Mouse (Mus musculus): ENCODE measurements around the gene Rimklb. TPM values are rescaled to one million over a fixed set of nuclear protein-coding genes. Genes with fewer than 3 reads are reported as not detected.
A peak's percentile ranks its signal among the peaks of the same experiment; 100 is the strongest.
"Not testable (repeated sequence)": the region's sequence is repeated elsewhere in the genome, so short reads cannot be mapped to it uniquely, and the experiment has no call there.

Rimklb gene
- polyA plus RNA-seq, 1 experiment from 2014 or later, result 7.3 TPM

- 57% methylated on average over 8 of the region's 8 CpGs for WGBS
- H3K27me3 ChIP-seq (ENCODE audit: control insufficient read depth, insufficient read depth, low read length), result no peaks in the 10 kb centered on the region
- H3K9me3 ChIP-seq (replicated peaks; ENCODE audit: control insufficient read depth, low read length), result no peaks in the 10 kb centered on the region
- H3K4me2 ChIP-seq (ENCODE audit: low read depth, low read length), result no peak overlapping the region
- H3K36me3 ChIP-seq (ENCODE audit: control insufficient read depth, insufficient read depth, low read length), result no peaks in the 10 kb centered on the region
- no peak overlapping the region for H3K27ac ChIP-seq (ENCODE audit: low read length)
- H3K4me1 ChIP-seq (ENCODE audit: control insufficient read depth, insufficient read depth, low read length), result peaks cover 7% of the 10 kb centered on the region
- no peak overlapping the region for H3K9ac ChIP-seq (ENCODE audit: low read length)
- ATAC-seq (ENCODE audit: insufficient read depth, low FRiP score), result no peak
- H3K4me3 ChIP-seq (replicated peaks; ENCODE audit: low read length), result no peak overlapping the region
These were observed 33.1 kb upstream of the Rimklb start for GRCm38 (mm10) chr6:122531466-122532174.

GRCm38 (mm10) chr6:122528136-122528535, 29.6 kb upstream of the Rimklb start:
- Histone ChIP-seq H3K4me2 (ENCODE audit: low read depth, low read length) (no peak overlapping the region), H3K27me3 (ENCODE audit: control insufficient read depth, insufficient read depth, low read length) (no peaks in the 10 kb centered on the region), H3K4me3 (replicated peaks; ENCODE audit: low read length) (no peak overlapping the region), H3K36me3 (ENCODE audit: control insufficient read depth, insufficient read depth, low read length) (no peaks in the 10 kb centered on the region), H3K4me1 (ENCODE audit: control insufficient read depth, insufficient read depth, low read length) (peaks cover 5% of the 10 kb centered on the region), H3K27ac (ENCODE audit: low read length) (no peak overlapping the region), H3K9ac (ENCODE audit: low read length) (no peak overlapping the region), H3K9me3 (replicated peaks; ENCODE audit: control insufficient read depth, low read length) (no peaks in the 10 kb centered on the region)
- WGBS, result 80% methylated on average over 11 of the region's 11 CpGs
- no peak for ATAC-seq (ENCODE audit: insufficient read depth, low FRiP score)

- Histone ChIP-seq H3K4me1 (ENCODE audit: control insufficient read depth, insufficient read depth, low read length) (no peaks in the 10 kb centered on the region), H3K9ac (ENCODE audit: low read length) (no peak overlapping the region), H3K36me3 (ENCODE audit: control insufficient read depth, insufficient read depth, low read length) (no peaks in the 10 kb centered on the region), H3K27me3 (ENCODE audit: control insufficient read depth, insufficient read depth, low read length) (no peaks in the 10 kb centered on the region), H3K27ac (ENCODE audit: low read length) (no peak overlapping the region), H3K4me2 (ENCODE audit: low read depth, low read length) (no peak overlapping the region), H3K4me3 (replicated peaks; ENCODE audit: low read length) (no peak overlapping the region), H3K9me3 (replicated peaks; ENCODE audit: control insufficient read depth, low read length) (no peaks in the 10 kb centered on the region)
- 18% methylated on average over 12 of the region's 12 CpGs for WGBS
- ATAC-seq (ENCODE audit: insufficient read depth, low FRiP score), result no peak
These were observed 29.0 kb upstream of the Rimklb start for GRCm38 (mm10) chr6:122527596-122527995.

- H3K9me3 ChIP-seq (replicated peaks; ENCODE audit: control insufficient read depth, low read length), result no peaks in the 10 kb centered on the region
- no peak overlapping the region for H3K4me2 ChIP-seq (ENCODE audit: low read depth, low read length)
- no peaks in the 10 kb centered on the region for H3K27me3 ChIP-seq (ENCODE audit: control insufficient read depth, insufficient read depth, low read length)
- no peaks in the 10 kb centered on the region for H3K36me3 ChIP-seq (ENCODE audit: control insufficient read depth, insufficient read depth, low read length)
- H3K9ac ChIP-seq (ENCODE audit: low read length), result no peak overlapping the region
- no peak overlapping the region for H3K4me3 ChIP-seq (replicated peaks; ENCODE audit: low read length)
- no peak for ATAC-seq (ENCODE audit: insufficient read depth, low FRiP score)
- no peaks in the 10 kb centered on the region for H3K4me1 ChIP-seq (ENCODE audit: control insufficient read depth, insufficient read depth, low read length)
- 80% methylated on average over 8 of the region's 8 CpGs for WGBS
- no peak overlapping the region for H3K27ac ChIP-seq (ENCODE audit: low read length)
These were observed 24.7 kb upstream of the Rimklb start for GRCm38 (mm10) chr6:122523289-122523688.

- WGBS, result 56% methylated on average over 9 of the region's 9 CpGs
- H3K27me3 ChIP-seq (ENCODE audit: control insufficient read depth, insufficient read depth, low read length), result no peaks in the 10 kb centered on the region
- no peaks in the 10 kb centered on the region for H3K4me1 ChIP-seq (ENCODE audit: control insufficient read depth, insufficient read depth, low read length)
- H3K4me2 ChIP-seq (ENCODE audit: low read depth, low read length), result peak overlapping the region; percentile 17; the same call in 1 of the 2 replicates
- no peaks in the 10 kb centered on the region for H3K9me3 ChIP-seq (replicated peaks; ENCODE audit: control insufficient read depth, low read length)
- no peaks in the 10 kb centered on the region for H3K36me3 ChIP-seq (ENCODE audit: control insufficient read depth, insufficient read depth, low read length)
- no peak overlapping the region for H3K4me3 ChIP-seq (replicated peaks; ENCODE audit: low read length)
- no peak overlapping the region for H3K27ac ChIP-seq (ENCODE audit: low read length)
- no peak for ATAC-seq (ENCODE audit: insufficient read depth, low FRiP score)
- H3K9ac ChIP-seq (ENCODE audit: low read length), result peak overlapping the region; percentile 12; the same call in 1 of the 2 replicates
These were observed 24.0 kb upstream of the Rimklb start for GRCm38 (mm10) chr6:122522595-122522994.

- no peak overlapping the region for H3K4me2 ChIP-seq (ENCODE audit: low read depth, low read length)
- ATAC-seq (ENCODE audit: insufficient read depth, low FRiP score), result no peak
- H3K36me3 ChIP-seq (ENCODE audit: control insufficient read depth, insufficient read depth, low read length), result no peaks in the 10 kb centered on the region
- H3K9ac ChIP-seq (ENCODE audit: low read length), result no peak overlapping the region
- WGBS, result 21% methylated on average over 2 of the region's 2 CpGs
- H3K4me3 ChIP-seq (replicated peaks; ENCODE audit: low read length), result no peak overlapping the region
- H3K27me3 ChIP-seq (ENCODE audit: control insufficient read depth, insufficient read depth, low read length), result no peaks in the 10 kb centered on the region
- no peak overlapping the region for H3K27ac ChIP-seq (ENCODE audit: low read length)
- no peaks in the 10 kb centered on the region for H3K9me3 ChIP-seq (replicated peaks; ENCODE audit: control insufficient read depth, low read length)
- H3K4me1 ChIP-seq (ENCODE audit: control insufficient read depth, insufficient read depth, low read length), result no peaks in the 10 kb centered on the region
These were observed 20.8 kb upstream of the Rimklb start for GRCm38 (mm10) chr6:122519384-122519783.

- H3K27me3 ChIP-seq (ENCODE audit: control insufficient read depth, insufficient read depth, low read length), result no peaks in the 10 kb centered on the region
- WGBS, result 81% methylated on average over 1 of the region's 1 CpGs
- ATAC-seq (ENCODE audit: insufficient read depth, low FRiP score), result no peak
- H3K27ac ChIP-seq (ENCODE audit: low read length), result no peak overlapping the region
- no peaks in the 10 kb centered on the region for H3K36me3 ChIP-seq (ENCODE audit: control insufficient read depth, insufficient read depth, low read length)
- no peaks in the 10 kb centered on the region for H3K4me1 ChIP-seq (ENCODE audit: control insufficient read depth, insufficient read depth, low read length)
- no peak overlapping the region for H3K9ac ChIP-seq (ENCODE audit: low read length)
- no peaks in the 10 kb centered on the region for H3K9me3 ChIP-seq (replicated peaks; ENCODE audit: control insufficient read depth, low read length)
- no peak overlapping the region for H3K4me3 ChIP-seq (replicated peaks; ENCODE audit: low read length)
- H3K4me2 ChIP-seq (ENCODE audit: low read depth, low read length), result no peak overlapping the region
These were observed 19.1 kb upstream of the Rimklb start for GRCm38 (mm10) chr6:122517668-122518067.

- not testable (repeated sequence) for ATAC-seq (ENCODE audit: insufficient read depth, low FRiP score); H3K9me3 ChIP-seq (replicated peaks; ENCODE audit: control insufficient read depth, low read length); H3K4me3 ChIP-seq (replicated peaks; ENCODE audit: low read length); H3K4me2 ChIP-seq (ENCODE audit: low read depth, low read length); H3K4me1 ChIP-seq (ENCODE audit: control insufficient read depth, insufficient read depth, low read length); H3K27ac ChIP-seq (ENCODE audit: low read length); H3K27me3 ChIP-seq (ENCODE audit: control insufficient read depth, insufficient read depth, low read length); H3K9ac ChIP-seq (ENCODE audit: low read length); H3K36me3 ChIP-seq (ENCODE audit: control insufficient read depth, insufficient read depth, low read length)
- 89% methylated on average over 2 of the region's 2 CpGs for WGBS
These were observed 17.2 kb upstream of the Rimklb start for GRCm38 (mm10) chr6:122515762-122516161.

- H3K4me2 ChIP-seq (ENCODE audit: low read depth, low read length), result peak overlapping the region; percentile 40; the same call in 1 of the 2 replicates
- 67% methylated on average over 3 of the region's 3 CpGs for WGBS
These were observed 15.8 kb upstream of the Rimklb start for GRCm38 (mm10) chr6:122514312-122514711.

More at GRCm38 (mm10) chr6:122514312-122514711, 15.8 kb upstream of the Rimklb start:
- no peaks in the 10 kb centered on the region for H3K36me3 ChIP-seq (ENCODE audit: control insufficient read depth, insufficient read depth, low read length)
- H3K4me1 ChIP-seq (ENCODE audit: control insufficient read depth, insufficient read depth, low read length), result no peaks in the 10 kb centered on the region
- H3K27ac ChIP-seq (ENCODE audit: low read length), result no peak overlapping the region
- H3K9ac ChIP-seq (ENCODE audit: low read length), result no peak overlapping the region
- ATAC-seq (ENCODE audit: insufficient read depth, low FRiP score), result no peak
- H3K4me3 ChIP-seq (replicated peaks; ENCODE audit: low read length), result peak overlapping the region; percentile 22
- H3K9me3 ChIP-seq (replicated peaks; ENCODE audit: control insufficient read depth, low read length), result no peaks in the 10 kb centered on the region
- H3K27me3 ChIP-seq (ENCODE audit: control insufficient read depth, insufficient read depth, low read length), result no peaks in the 10 kb centered on the region
